Mouse (Mus musculus) megakaryocyte, adult 5-6 weeks (primary cell): ENCODE data around the gene Hpse2. TPM values are rescaled to one million over a fixed set of nuclear protein-coding genes. Genes with fewer than 3 reads are reported as not detected.
A peak's percentile ranks its signal among the peaks of the same experiment; 100 is the strongest.

Experiments used
- ATAC-seq: 2 replicates; pipeline ENCODE4 v1.8.0; 2016; ENCODE audit warnings: mild to moderate bottlenecking, inconsistent platforms; ENCODE audit not compliant: poor library complexity, severe bottlenecking
- total RNA-seq, 2 experiments: library from RNA; stranded (forward) in 1 of 2; stranded (reverse) in 1 of 2; fragments of 153-499, 151-499 nt in 1 of 2; fragments of 221-1000, 200-1000 nt in 1 of 2; gene quantifications; 2 replicates each; pipeline versions ENCODE4 v1.2.3 to v1.2.4; 2015 to 2017

Gene Hpse2
- total RNA-seq, 2 experiments from 2014 or later = not detected

DNA sequence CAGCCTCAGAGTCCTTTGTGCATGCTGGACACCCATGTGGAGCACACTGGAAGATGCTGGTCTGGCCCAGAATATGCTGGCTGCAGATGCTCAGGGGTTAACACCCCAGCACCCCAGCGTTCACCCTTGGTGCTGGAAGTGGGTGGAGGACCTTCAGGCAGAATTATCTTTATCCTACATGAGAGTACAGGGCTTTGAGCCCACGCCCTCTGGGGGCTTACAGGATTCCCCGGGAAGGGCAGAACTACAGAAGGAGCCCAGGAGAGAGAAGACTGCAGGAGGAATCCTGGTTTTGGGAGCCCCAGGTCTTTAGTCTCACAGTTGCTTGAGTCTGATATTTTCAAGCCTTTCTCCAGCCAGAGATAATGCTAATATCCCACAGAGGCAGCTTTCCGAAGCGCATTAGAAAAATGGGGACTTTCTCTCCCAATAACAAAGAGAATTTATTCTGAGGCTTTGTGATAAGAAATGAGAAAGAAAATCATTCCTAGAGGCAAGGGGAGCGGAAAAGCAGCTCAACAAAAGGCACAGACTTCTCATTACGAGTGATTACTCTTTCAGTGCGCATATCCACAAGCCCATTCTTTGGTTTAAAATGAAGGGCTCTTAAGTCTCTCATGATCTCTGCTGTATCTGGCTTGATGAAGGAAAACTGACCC is 602.5 kb downstream of the Hpse2 start:
- ATAC-seq = no peak

GRCm38 (mm10) chr19:42785129-42785528 is 603.0 kb downstream of the Hpse2 start:
- no peak for ATAC-seq

GRCm38 (mm10) chr19:42780156-42780538 is 608.0 kb downstream of the Hpse2 start:
- peak; percentile 26 for ATAC-seq

DNA sequence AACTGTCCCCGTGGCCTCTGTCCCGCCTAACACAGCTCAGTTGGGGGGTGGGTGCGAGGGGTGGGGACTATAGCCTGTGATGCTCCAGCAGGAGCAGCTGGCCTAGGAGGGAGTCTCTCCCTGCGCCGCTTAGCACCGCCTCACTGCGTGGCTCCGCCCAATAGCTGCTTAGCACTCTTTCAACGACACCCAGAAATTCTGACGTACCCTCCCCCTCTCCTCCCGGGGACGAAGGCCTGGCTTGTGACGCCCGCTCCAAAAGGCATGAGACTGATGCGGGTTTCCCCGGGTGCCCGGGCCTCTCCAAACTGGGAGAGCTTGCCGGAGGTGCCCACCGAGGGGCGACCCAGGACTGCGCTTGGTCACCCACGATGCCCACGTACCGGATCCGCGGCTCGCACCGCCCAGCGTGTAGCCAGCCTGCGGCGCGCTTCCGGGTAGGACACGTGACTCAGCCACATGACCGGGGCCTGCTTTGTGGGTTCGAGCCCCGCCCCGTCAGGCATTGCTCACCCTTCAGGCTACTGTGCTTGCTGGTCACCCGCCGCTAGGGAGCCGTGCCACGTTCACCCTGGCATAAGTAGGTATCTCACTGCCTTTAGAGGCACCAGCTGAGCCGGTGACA is 608.5 kb downstream of the Hpse2 start, which contains the start of gene Hps1:
Hps1 (minus strand) TSS at position 448 of the 625 bp plus-strand sequence.
- peak; percentile 93 for ATAC-seq

DNA sequence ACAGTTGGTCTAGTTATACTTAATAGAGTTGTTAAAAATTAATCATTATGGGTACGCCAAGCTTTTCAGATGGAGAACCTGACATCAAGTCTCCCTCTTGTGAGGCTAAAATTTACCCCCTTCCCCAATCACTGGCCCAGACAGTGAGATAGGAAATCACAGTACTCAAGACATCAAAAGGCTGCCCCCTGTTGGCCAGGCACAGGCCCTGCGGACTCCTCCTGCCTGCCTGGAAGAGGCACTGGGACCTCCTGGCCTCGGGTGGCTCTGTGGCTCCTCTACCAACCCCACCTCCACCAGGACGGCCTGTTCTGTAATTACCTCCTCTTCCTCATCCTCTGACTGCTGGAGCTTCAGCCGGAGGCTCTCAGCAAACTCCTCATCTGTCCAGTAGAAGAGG is 610.4 kb downstream of the Hpse2 start:
- no peak for ATAC-seq

DNA sequence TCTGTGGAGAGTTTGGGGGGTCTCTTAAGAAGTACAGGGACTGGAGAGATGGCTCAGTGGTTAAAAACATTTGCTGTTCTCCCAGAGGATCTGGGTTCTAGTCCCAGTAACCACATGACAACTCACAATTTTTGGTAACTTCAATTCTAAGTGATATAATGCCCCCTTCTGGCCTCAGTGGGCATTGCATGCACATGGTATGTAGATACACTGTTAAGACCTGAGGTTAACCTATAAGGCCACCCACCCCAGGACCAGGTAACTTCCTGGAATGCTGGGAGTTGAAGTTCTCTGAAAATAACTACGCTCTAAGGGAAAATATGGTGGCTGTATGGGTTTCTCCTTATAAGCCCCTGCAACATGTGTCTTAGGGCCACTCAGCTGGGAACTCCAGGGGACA is 611.3 kb downstream of the Hpse2 start:
- ATAC-seq = no peak

- ATAC-seq = no peak
These were observed 617.8 kb downstream of the Hpse2 start for GRCm38 (mm10) chr19:42770141-42770872.

DNA sequence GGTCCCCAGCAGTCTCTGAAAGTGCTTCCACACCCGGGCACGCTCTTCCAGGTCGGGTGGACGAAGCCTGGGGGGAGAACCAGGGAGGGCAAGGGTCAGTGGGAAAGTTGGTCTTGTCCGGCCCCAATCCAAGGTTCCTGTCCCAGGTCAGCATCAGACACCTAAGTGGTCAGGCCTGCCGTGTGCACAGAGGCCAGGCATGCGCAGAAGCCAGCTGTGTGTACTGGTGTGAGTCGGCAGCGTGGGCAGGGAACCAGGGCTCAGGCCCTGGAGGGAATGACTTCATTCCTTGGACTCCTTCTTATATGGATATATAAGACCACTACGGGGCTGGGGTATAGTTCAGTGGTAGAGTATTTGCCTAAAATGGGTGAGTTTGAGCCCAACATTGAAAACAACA is 618.5 kb downstream of the Hpse2 start:
- ATAC-seq = no peak

GRCm38 (mm10) chr19:42767361-42767760 is 620.8 kb downstream of the Hpse2 start:
- ATAC-seq = no peak

- no peak for ATAC-seq
These were observed 623.8 kb downstream of the Hpse2 start for GRCm38 (mm10) chr19:42764398-42764797.

GRCm38 (mm10) chr19:42756671-42757070 is 631.5 kb downstream of the Hpse2 start:
- no peak for ATAC-seq

- ATAC-seq = no peak
These were observed 632.8 kb downstream of the Hpse2 start for GRCm38 (mm10) chr19:42755148-42755870.

- ATAC-seq = peak; percentile 71
These were observed 634.8 kb downstream of the Hpse2 start for GRCm38 (mm10) chr19:42753141-42753917.

GRCm38 (mm10) chr19:42752363-42752931 is 635.7 kb downstream of the Hpse2 start, which contains the start of gene Pyroxd2:
Gene Pyroxd2, minus strand, starts transcription at chr19:42752775.
- ATAC-seq = peak; percentile 80

- ATAC-seq = no peak
These were observed 638.0 kb downstream of the Hpse2 start for GRCm38 (mm10) chr19:42750196-42750595.

- ATAC-seq = no peak
These were observed 641.5 kb downstream of the Hpse2 start for GRCm38 (mm10) chr19:42746702-42747101.

DNA sequence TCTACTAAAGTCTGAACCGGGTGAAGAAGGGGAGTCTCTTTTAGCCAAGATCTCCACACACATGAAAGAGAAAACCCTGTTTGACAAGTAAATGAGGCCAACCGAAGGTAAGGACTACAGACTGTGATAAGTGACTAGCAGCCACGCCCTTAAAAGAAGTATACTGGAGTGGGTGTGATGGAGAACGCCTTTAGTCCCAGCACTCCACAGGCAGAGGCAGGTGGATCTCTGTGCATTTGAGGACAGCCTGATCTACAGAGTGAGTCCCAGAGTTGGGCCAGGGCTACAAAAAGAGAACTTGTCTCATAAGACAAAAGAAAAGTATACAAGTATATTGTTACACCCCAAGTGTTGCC is 642.3 kb downstream of the Hpse2 start:
- no peak for ATAC-seq

DNA sequence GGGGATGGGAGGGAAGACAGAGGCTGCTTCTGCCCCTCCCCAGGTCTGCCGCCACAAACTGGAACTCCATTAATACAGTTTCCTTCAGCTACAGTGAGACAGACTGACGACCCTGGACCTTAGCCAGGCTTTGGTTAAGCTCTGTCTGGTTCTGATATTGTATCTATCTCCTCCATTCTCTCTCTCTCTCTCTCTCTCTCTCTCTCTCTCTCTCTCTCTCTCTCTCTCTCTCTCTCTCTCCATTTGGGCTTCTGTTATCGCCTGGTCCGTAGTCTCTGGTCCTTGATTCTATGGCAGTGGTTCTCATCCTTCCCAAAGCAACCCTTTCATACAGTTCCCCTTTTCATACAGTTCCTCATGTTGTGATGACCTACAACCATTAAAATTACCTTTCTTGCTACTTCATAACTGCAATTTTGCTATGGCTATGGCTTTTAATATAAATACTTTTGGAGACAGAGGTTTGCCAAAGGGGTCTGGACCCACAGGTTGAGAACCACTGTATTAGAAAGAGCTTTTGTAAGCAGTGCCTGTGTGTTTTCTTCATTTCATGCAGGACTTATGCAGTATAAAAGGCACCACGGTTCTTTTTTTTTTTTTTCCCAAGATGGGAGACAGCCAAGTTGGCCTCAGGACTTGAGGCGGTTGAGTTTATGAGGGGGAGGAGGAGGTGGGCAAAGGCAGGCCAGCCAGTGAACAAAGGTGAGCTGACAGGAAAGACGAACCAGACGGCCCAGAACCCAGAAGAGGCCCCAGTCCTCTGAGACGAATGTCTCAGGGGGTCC is 642.9 kb downstream of the Hpse2 start:
- ATAC-seq = no peak

- peak; percentile 80 for ATAC-seq
These were observed 644.0 kb downstream of the Hpse2 start for GRCm38 (mm10) chr19:42744162-42744586.
